Mouse (Mus musculus) heart, embryonic 14.5 days (tissue): ENCODE results near the gene Kcnmb4. TPM values are rescaled to one million over a fixed set of nuclear protein-coding genes. Genes with fewer than 3 reads are reported as not detected.

Source experiments
- ATAC-seq: fragments of 200-750 bp; cut with Nextera tagmentation; 2 replicates; pipeline ENCODE4 v1.8.0; 2017; ENCODE audit warnings: low read depth, moderate TSS enrichment; ENCODE audit not compliant: insufficient number of reproducible peaks, insufficient read depth, low FRiP score
- H3K27ac ChIP-seq, 2 experiments: fragments of 200-500 bp in 1 of 2; fragments of 300-500 bp in 1 of 2; sonication (generic) in 1 of 2; replicated peaks in 1 of 2; 2 replicates each; pipeline ENCODE4 v1.5.1; 2012 to 2014; ENCODE audit warnings: low read depth in 2 of 2, low read length in 2 of 2, control low read depth in 1 of 2, mild to moderate bottlenecking in 1 of 2, mixed read lengths in 1 of 2; ENCODE audit not compliant: control insufficient read depth in 1 of 2, insufficient read depth in 1 of 2
- H3K27me3 ChIP-seq: fragments of 300-500 bp; sonication (generic); 2 replicates; pipeline ENCODE4 v1.6.1; 2014; ENCODE audit warnings: mild to moderate bottlenecking, low read length, control low read depth; ENCODE audit not compliant: control insufficient read depth, insufficient read depth
- H3K36me3 ChIP-seq: fragments of 300-500 bp; sonication (generic); 2 replicates; pipeline ENCODE4 v1.6.1; 2014; ENCODE audit warnings: mild to moderate bottlenecking, control low read depth, low read length, mixed read lengths; ENCODE audit not compliant: control insufficient read depth, insufficient read depth
- H3K4me1 ChIP-seq, 2 experiments: fragments of 200-500 bp in 1 of 2; fragments of 300-500 bp in 1 of 2; sonication (generic) in 1 of 2; 2 replicates each; pipeline ENCODE4 v1.6.1; 2012 to 2014; ENCODE audit warnings: low read length in 2 of 2, control low read depth in 1 of 2, mixed read lengths in 1 of 2; ENCODE audit not compliant: control insufficient read depth in 2 of 2, insufficient read depth in 2 of 2
- H3K4me2 ChIP-seq: fragments of 300-500 bp; sonication (generic); 2 replicates; pipeline ENCODE4 v1.6.1; 2014; ENCODE audit warnings: mild to moderate bottlenecking, low read length
- H3K4me3 ChIP-seq, 2 experiments: fragments of 200-500 bp in 1 of 2; fragments of 300-500 bp in 1 of 2; sonication (generic) in 1 of 2; 2 replicates each; pipeline ENCODE4 v1.5.1; 2012 to 2014; ENCODE audit warnings: low read length in 2 of 2, mild to moderate bottlenecking in 2 of 2, control low read depth in 1 of 2, low read depth in 1 of 2, moderate library complexity in 1 of 2; ENCODE audit not compliant: control insufficient read depth in 1 of 2, insufficient read depth in 1 of 2
- H3K9ac ChIP-seq: fragments of 300-500 bp; sonication (generic); 2 replicates; pipeline ENCODE4 v1.6.1; 2014; ENCODE audit warnings: mild to moderate bottlenecking, low read length
- H3K9me3 ChIP-seq: fragments of 300-500 bp; sonication (generic); 2 replicates; pipeline ENCODE4 v1.6.1; 2016; ENCODE audit warnings: low read length, control low read depth; ENCODE audit not compliant: control insufficient read depth
- WGBS: fragments of 180-500 bp; shearing (Covaris S2); extraction: QIAGEN DNeasy Blood & Tissue Kit; methylation state at CpG from one replicate; pipeline ENCODE4 v1.1.7; 2014; 5-methylcytosine and 5-hydroxymethylcytosine counted together
- polyA plus RNA-seq: library from polyadenylated mRNA; unstranded; fragments of >200 nt; fragmentation: Nextera tagmentation; extraction: Ambion mirVana; gene quantifications from 2 replicates; pipeline ENCODE4 v1.2.1, GENCODE M21; 2014

Kcnmb4 gene
- polyA plus RNA-seq, 1 experiment from 2014 or later: 5.9 TPM

DNA sequence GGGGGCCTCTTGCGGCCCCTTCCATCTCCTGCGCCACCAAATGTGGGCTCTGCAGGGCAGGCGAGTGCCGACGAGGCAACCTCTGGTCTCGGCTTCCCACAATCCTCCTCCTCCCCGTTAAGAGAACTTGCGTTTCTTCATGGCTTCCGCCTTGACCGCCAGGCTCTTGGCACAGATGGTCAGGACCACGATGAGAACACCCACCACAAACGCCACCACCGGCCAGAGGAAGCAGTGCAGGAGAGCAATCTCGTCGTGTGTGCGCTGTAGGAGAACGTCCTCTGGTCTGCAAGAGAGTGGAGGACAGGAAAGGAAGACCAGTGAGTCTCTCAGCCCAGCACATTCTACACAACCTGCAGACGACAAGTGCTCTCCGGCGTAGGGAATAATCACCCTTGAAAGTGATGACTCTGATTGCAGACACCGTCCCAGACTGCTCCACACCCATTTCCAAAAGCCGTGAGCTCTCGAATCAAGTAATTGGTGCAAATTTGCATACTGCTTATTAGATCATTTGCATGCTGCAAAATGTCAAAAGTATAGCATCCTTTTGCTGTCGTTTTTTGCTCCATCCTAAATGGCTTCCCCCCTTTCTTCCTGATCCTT, 55.5 kb downstream of the Kcnmb4 start:
- peaks cover 0 to 2% of the 10 kb centered on the region in 2 experiments; a peak in 1 of 4 replicates for H3K4me1 ChIP-seq
- 67% methylated on average over 24 of the region's 24 CpGs for WGBS
- H3K27ac ChIP-seq: no peak overlapping the region
- H3K9ac ChIP-seq: no peak overlapping the region
- no peaks in the 10 kb centered on the region for H3K36me3 ChIP-seq
- H3K4me3 ChIP-seq: no peak overlapping the region
- no peaks in the 10 kb centered on the region for H3K9me3 ChIP-seq
- 0 out of 2 replicates have a peak overlapping the region, but pooled peaks have one; percentile 17 for H3K4me2 ChIP-seq
- H3K27me3 ChIP-seq: no peaks in the 10 kb centered on the region
- ATAC-seq: no peak

DNA sequence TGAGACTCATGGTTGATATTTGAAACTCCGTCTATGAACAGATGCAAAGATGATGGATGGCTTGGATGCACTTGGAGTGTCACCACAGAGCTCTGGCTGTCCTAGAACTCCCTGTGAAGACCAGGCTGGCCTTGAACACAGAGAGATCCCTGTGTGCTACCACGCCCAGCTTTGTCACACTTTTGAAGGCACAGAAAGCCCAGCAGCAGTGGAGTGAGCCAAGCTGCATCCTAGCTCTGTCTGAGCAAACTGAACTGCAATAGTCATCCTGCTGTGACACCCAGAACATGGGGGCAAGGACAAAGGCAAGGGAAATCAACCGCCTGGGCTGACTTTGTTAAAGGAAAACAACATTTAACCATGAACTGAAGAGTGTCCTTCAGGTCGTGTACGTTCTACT, 57.0 kb downstream of the Kcnmb4 start:
- WGBS: 72% methylated on average over 3 of the region's 5 CpGs
- no peaks in the 10 kb centered on the region for H3K36me3 ChIP-seq
- H3K9ac ChIP-seq: no peak overlapping the region
- no peak for ATAC-seq
- H3K4me3 ChIP-seq: no peak overlapping the region
- no peaks in the 10 kb centered on the region for H3K27me3 ChIP-seq
- no peak overlapping the region for H3K27ac ChIP-seq
- peaks cover 0 to 2% of the 10 kb centered on the region in 2 experiments; a peak in 1 of 4 replicates for H3K4me1 ChIP-seq
- H3K4me2 ChIP-seq: no peak overlapping the region
- H3K9me3 ChIP-seq: no peaks in the 10 kb centered on the region

DNA sequence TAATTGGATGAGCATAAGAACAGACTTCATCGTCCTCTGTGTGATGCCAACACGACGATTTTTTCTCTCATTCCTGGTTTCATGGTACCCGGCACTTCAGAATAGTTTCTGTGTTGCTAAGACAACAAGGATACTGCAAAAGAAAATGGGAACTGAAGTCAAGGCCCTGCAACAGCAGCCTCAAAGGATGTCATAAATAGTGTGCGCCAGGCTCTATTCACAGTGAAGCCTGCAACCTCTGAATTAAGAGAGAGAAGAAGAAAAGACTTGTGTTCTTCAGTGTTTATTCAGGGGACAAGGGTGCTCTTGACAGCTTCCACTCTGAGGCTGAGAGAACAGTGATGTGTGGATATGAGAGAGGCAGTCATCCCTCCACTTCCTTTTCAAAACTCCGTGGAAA, 57.5 kb downstream of the Kcnmb4 start:
- Histone ChIP-seq H3K4me3 (no peak overlapping the region), H3K27me3 (no peaks in the 10 kb centered on the region), H3K4me2 (no peak overlapping the region), H3K9me3 (no peaks in the 10 kb centered on the region), H3K4me1 (peaks cover under 1 to 2% of the 10 kb centered on the region in 2 experiments; a peak in 3 of 4 replicates), H3K36me3 (no peaks in the 10 kb centered on the region), H3K27ac (no peak overlapping the region), H3K9ac (no peak overlapping the region)
- WGBS: 76% methylated on average over 6 of the region's 6 CpGs
- ATAC-seq: no peak

GRCm38 (mm10) chr10:116410826-116411225, 62.9 kb downstream of the Kcnmb4 start:
- no peak overlapping the region for H3K27ac ChIP-seq
- 0 out of 2 replicates have a peak overlapping the region, but pooled peaks have one; percentile 11 for H3K4me2 ChIP-seq
- H3K4me1 ChIP-seq: peaks cover 6% of the 10 kb centered on the region in 2 experiments; a peak in 3 of 4 replicates
- H3K27me3 ChIP-seq: no peaks in the 10 kb centered on the region
- ATAC-seq: no peak
- WGBS: 16% methylated on average over 9 of the region's 9 CpGs
- no peaks in the 10 kb centered on the region for H3K36me3 ChIP-seq
- H3K9ac ChIP-seq: no peak overlapping the region
- H3K4me3 ChIP-seq: no peak overlapping the region
- no peaks in the 10 kb centered on the region for H3K9me3 ChIP-seq

GRCm38 (mm10) chr10:116407684-116408359, 65.9 kb downstream of the Kcnmb4 start:
- Histone ChIP-seq H3K4me1 (peaks cover 6% of the 10 kb centered on the region in 2 experiments; a peak in 3 of 4 replicates), H3K4me3 (no peak overlapping the region), H3K27me3 (no peaks in the 10 kb centered on the region), H3K9ac (no peak overlapping the region), H3K4me2 (no peak overlapping the region), H3K27ac (no peak overlapping the region), H3K36me3 (no peaks in the 10 kb centered on the region), H3K9me3 (no peaks in the 10 kb centered on the region)
- 45% methylated on average over 19 of the region's 19 CpGs for WGBS
- no peak for ATAC-seq

DNA sequence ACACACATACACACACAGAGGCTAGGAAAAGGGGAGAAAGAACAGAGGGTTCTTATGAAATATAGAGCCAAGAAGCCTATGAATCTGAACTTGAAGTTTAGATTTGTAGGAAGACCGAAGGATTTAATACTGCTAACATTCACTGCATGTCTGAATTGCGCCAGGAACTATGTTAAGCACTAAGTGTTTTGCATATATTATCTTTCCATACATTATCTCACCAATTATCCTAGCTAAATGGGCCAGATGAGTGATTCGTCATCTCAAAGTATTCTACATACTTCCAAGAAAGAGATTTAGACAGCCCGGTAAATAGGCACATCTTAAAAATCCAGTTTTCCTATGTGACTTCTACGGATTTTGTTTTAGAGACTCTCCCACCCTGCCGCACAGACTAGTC, 68.7 kb downstream of the Kcnmb4 start:
- 93% methylated on average over 6 of the region's 6 CpGs for WGBS
- H3K4me1 ChIP-seq: peaks cover 0 to 4% of the 10 kb centered on the region in 2 experiments; a peak in 1 of 4 replicates
- no peak overlapping the region for H3K27ac ChIP-seq
- H3K9me3 ChIP-seq: no peaks in the 10 kb centered on the region
- H3K36me3 ChIP-seq: no peaks in the 10 kb centered on the region
- no peak for ATAC-seq
- no peak overlapping the region for H3K4me2 ChIP-seq
- H3K9ac ChIP-seq: no peak overlapping the region
- H3K4me3 ChIP-seq: no peak overlapping the region
- no peaks in the 10 kb centered on the region for H3K27me3 ChIP-seq

GRCm38 (mm10) chr10:116403679-116404078, 70.0 kb downstream of the Kcnmb4 start:
- Histone ChIP-seq H3K27ac (no peak overlapping the region), H3K9me3 (no peaks in the 10 kb centered on the region), H3K36me3 (no peaks in the 10 kb centered on the region), H3K4me2 (no peak overlapping the region), H3K4me1 (peaks cover 0 to 4% of the 10 kb centered on the region in 2 experiments; a peak in 1 of 4 replicates), H3K27me3 (no peaks in the 10 kb centered on the region), H3K4me3 (no peak overlapping the region), H3K9ac (no peak overlapping the region)
- ATAC-seq: no peak
- 53% methylated on average over 4 of the region's 4 CpGs for WGBS
